Mouse (Mus musculus) embryonic facial prominence, embryonic 12.5 days (tissue): ENCODE data around the gene Olfr1513. TPM values are rescaled to one million over a fixed set of nuclear protein-coding genes. Genes with fewer than 3 reads are reported as not detected.
"Not testable (repeated sequence)": the region's sequence is repeated elsewhere in the genome, so short reads cannot be mapped to it uniquely, and the experiment has no call there.

Experiments
- ATAC-seq: fragments of 200-750 bp; cut with Nextera tagmentation; 2 replicates; pipeline ENCODE4 v1.8.0; 2017; ENCODE audit not compliant: insufficient number of reproducible peaks, insufficient read depth, low FRiP score, low TSS enrichment
- H3K27ac ChIP-seq: fragments of 300-500 bp; sonication (generic); 2 replicates; pipeline ENCODE4 v1.5.1; 2016; ENCODE audit warnings: mild to moderate bottlenecking
- H3K27me3 ChIP-seq: fragments of 300-500 bp; sonication (generic); 2 replicates; pipeline ENCODE4 v1.6.1; 2016; ENCODE audit warnings: mild to moderate bottlenecking, moderate library complexity
- H3K36me3 ChIP-seq: fragments of 300-500 bp; sonication (generic); 2 replicates; pipeline ENCODE4 v1.6.1; 2016; ENCODE audit warnings: mild to moderate bottlenecking
- H3K4me1 ChIP-seq: fragments of 300-500 bp; sonication (generic); 2 replicates; pipeline ENCODE4 v1.6.1; 2016
- H3K4me2 ChIP-seq: fragments of 300-500 bp; sonication (generic); replicated peaks from 2 replicates; pipeline ENCODE4 v1.6.1; 2016; ENCODE audit warnings: mild to moderate bottlenecking, moderate library complexity
- H3K4me3 ChIP-seq: fragments of 300-500 bp; sonication (generic); 2 replicates; pipeline ENCODE4 v1.5.1; 2016; ENCODE audit warnings: mild to moderate bottlenecking
- H3K9ac ChIP-seq: fragments of 300-500 bp; sonication (generic); 2 replicates; pipeline ENCODE4 v1.6.1; 2016; ENCODE audit warnings: mild to moderate bottlenecking, moderate library complexity
- H3K9me3 ChIP-seq: fragments of 300-500 bp; sonication (generic); 2 replicates; pipeline ENCODE4 v1.6.1; 2016; ENCODE audit warnings: mild to moderate bottlenecking, moderate library complexity
- WGBS: fragments of 180-500 bp; shearing (Covaris S2); methylation state at CpG from one replicate; pipeline ENCODE4 v1.1.7; 2016; 5-methylcytosine and 5-hydroxymethylcytosine counted together
- polyA plus RNA-seq: library from polyadenylated mRNA; unstranded; fragments of >200 nt; fragmentation: Nextera tagmentation; extraction: Ambion mirVana; gene quantifications from 2 replicates; pipeline ENCODE4 v1.2.1, GENCODE M21; 2016

Gene Olfr1513
- not detected in 2 replicates for polyA plus RNA-seq

DNA sequence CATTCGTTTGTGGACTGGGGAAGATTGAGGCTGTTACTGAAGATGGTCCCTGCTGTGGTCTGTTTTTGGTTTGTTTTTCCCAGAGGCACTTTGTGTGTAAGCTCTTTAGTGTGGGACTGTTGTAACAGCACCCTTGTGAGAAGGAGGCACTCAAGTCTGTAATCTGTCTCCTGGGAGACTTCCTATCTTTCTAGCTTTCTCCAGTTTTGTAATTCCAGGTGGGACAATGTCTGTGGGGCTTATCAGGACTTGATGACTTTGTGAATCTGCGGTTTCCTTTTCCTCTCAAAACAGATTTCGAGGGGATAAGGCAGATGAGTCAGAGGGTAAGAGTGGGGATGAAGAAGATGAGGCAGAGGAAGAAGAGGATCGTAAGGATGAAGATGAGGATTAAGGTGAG lies at the start of gene Olfr1513:
Gene Olfr1513, minus strand, starts transcription at position 101 of the 400 bp plus-strand sequence.
- H3K27ac ChIP-seq = no peak within 1 kb of the TSS
- no peaks in the 10 kb centered on the region for H3K9me3 ChIP-seq
- 81% methylated on average over 4 of the region's 4 CpGs for WGBS
- no peak within 1 kb of the TSS for H3K9ac ChIP-seq
- no peaks in the 10 kb centered on the region for H3K36me3 ChIP-seq
- no peak within 1 kb of the TSS for H3K4me3 ChIP-seq
- no peaks in the 10 kb centered on the region for H3K4me1 ChIP-seq
- H3K27me3 ChIP-seq = no peaks in the 10 kb centered on the region
- ATAC-seq = no peak
- no peak within 1 kb of the TSS for H3K4me2 ChIP-seq

DNA sequence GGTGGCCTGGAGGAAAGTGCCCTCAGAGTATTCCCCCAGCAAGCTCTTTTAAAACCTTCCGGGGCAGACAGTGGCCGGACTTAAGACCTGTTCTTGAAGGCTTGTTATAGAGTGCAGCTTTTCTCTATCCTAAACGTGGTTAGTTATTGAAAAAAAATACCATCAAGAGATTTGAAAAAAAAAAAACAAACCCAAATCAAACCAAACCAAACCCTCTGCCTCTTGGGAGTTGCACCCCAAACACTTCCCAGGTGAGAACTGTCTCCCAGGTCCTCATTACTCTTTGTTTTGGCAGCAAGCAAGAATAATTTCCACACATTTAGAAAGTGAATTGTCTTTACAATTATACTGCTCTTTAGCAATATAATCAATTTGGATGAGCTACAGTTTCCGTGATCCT lies 41.1 kb upstream of the Olfr1513 start, which contains the start of gene Olfr1511:
Gene Olfr1511, minus strand, starts transcription at position 101 of the 400 bp plus-strand sequence.
- Histone ChIP-seq H3K27ac (no peak within 1 kb of the TSS), H3K4me1 (no peaks in the 10 kb centered on the region), H3K4me3 (no peak within 1 kb of the TSS), H3K4me2 (no peak within 1 kb of the TSS), H3K9ac (no peak within 1 kb of the TSS), H3K36me3 (no peaks in the 10 kb centered on the region), H3K27me3 (no peaks in the 10 kb centered on the region), H3K9me3 (no peaks in the 10 kb centered on the region)
- 77% methylated on average over 4 of the region's 4 CpGs for WGBS
- ATAC-seq = no peak

DNA sequence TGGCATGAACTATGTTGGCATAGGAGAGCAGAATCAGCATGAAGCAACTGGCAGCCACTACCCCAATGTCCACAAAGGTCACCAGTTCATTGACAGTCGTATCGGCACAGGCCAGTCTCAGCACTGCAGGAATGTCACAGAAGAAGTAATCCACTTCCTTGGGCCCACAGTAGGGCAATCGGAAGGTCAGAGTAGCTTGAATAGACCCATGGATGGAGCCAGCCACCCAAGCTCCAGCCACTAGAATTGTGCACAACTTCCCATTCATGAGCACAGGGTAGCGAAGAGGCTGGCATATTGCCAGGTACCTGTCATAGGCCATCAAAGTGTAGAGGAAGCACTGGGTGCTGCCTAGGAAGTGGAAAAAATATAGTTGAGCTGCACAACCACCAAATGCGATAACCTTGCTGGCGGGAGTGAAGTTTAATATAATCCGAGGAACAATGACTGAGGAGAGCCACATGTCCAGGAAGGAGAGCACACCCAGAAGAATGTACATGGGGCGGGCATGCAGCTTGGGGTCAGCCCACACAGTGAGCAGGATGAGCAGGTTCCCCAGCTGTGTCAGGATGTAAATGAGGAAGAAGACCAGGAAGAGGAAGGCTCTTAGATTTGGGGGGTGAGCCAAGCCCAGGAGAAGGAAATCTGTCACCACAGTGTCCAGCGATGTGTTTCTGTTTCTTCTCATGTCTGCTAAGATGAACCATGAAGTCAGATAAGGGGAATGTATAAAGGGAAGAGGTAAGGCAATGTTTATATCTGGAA lies 34.1 kb upstream of the Olfr1513 start:
- H3K27ac ChIP-seq, H3K4me3 ChIP-seq, H3K9me3 ChIP-seq, H3K36me3 ChIP-seq, H3K9ac ChIP-seq, H3K4me1 ChIP-seq, H3K4me2 ChIP-seq, ATAC-seq, H3K27me3 ChIP-seq: not testable (repeated sequence)
- 87% methylated on average over 9 of the region's 9 CpGs for WGBS

DNA sequence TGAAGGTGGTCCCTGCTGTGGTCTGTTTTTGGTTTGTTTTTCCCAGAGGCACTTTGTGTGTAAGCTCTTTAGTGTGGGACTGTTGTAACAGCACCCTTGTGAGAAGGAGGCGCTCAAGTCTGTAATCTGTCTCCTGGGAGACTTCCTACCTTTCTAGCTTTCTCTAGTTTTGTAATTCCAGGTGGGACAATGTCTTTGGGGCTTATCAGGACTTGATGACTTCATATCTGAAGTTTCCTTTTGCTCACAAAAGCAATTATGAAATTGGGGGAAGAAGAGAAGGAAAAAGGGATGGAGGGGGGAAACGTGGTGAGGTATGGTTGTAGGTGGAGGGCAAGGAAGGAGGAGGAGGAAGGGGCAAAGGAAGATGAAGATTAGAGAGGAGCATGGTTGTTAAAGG lies 22.9 kb upstream of the Olfr1513 start, which contains the start of gene Olfr1512:
Gene Olfr1512, minus strand, starts transcription at position 101 of the 400 bp plus-strand sequence.
- H3K4me1 ChIP-seq = no peaks in the 10 kb centered on the region
- no peaks in the 10 kb centered on the region for H3K36me3 ChIP-seq
- ATAC-seq = no peak
- no peak within 1 kb of the TSS for H3K4me3 ChIP-seq
- no peaks in the 10 kb centered on the region for H3K27me3 ChIP-seq
- no peaks in the 10 kb centered on the region for H3K9me3 ChIP-seq
- H3K27ac ChIP-seq = no peak within 1 kb of the TSS
- H3K9ac ChIP-seq = no peak within 1 kb of the TSS
- WGBS = 72% methylated on average over 2 of the region's 2 CpGs
- H3K4me2 ChIP-seq = no peak within 1 kb of the TSS

DNA sequence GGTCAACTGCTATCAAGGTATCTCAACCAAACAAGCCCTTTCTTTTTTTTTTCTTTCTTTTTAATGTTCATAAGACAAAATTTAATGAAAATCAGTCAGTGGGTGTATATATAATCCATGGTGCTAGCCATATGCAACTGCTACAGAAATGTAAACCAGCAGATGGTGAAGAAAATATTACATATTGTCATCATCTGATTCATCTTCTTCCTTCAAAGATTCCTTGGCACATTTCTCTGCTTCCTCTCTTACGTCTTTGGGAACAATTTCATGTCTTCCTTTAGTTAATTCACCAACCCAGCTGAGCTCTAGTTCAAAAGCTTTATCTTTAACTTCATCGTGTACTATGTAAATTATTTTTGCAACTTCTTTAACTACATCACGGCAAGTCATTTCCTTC lies 12.5 kb upstream of the Olfr1513 start:
- Histone ChIP-seq H3K4me3 (no peak overlapping the region), H3K27ac (no peak overlapping the region), H3K4me2 (no peak overlapping the region), H3K9ac (no peak overlapping the region), H3K36me3 (no peaks in the 10 kb centered on the region), H3K9me3 (no peaks in the 10 kb centered on the region), H3K27me3 (no peaks in the 10 kb centered on the region), H3K4me1 (no peaks in the 10 kb centered on the region)
- 85% methylated on average over 3 of the region's 3 CpGs for WGBS
- ATAC-seq = no peak

DNA sequence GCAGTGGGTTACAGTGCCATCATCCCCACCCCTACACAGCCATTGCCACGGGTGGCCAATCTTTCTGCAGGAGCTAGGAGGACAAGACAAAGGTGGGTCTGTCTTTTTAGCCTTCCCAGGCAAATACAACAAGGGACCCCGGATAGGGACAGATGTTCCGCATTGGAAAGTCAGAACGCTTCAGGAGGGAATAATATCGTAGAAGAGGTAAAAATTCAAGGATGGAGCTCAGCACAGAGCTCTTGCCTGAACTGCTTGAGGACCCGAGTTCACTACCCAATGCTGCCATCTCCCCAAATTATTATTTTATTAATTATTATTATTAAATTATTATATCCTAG lies 16.7 kb downstream of the Olfr1513 start:
- Histone ChIP-seq H3K27ac (no peak overlapping the region), H3K4me1 (no peaks in the 10 kb centered on the region), H3K9me3 (peaks cover 4% of the 10 kb centered on the region; the same call in 1 of the 2 replicates), H3K4me2 (no peak overlapping the region), H3K27me3 (0 out of 2 replicates have a peak, but pooled peaks cover 4% of the 10 kb centered on the region), H3K36me3 (no peaks in the 10 kb centered on the region), H3K4me3 (no peak overlapping the region), H3K9ac (no peak overlapping the region)
- 65% methylated on average over 6 of the region's 6 CpGs for WGBS
- no peak for ATAC-seq

DNA sequence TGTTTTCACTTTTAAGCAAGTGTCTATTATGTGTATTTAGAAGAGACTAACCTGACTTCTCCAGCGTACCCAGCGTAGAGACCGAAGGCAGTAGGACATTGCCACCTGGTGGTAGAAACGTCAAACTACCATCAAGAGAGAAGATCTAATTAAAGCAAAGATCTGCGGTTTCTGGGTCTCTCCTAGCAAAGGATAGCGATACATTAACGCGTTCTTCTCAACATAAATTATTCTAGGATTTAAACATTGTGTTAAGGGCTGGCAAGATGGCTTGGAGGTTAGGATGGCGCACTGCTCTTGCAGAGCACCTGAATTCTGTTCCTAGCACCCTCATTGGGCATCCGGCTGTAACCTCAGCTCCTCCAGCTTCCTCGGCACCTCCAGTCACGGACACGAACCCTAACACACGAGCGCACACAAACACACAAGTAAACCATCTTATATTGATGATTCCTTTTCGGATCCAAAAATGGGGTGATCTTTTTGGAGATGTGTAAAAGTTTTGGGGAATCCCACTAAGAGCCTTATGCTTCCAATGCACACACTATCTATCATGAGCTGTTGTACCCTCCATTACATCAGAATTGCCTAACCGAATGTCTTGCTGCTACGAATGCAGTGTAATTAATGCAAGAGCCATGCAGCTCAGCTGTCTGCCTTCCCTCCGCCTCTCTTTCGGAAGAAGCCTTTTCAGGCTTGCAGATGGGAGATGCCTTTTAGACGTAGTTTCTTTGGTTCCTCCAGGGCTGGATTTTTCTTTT lies 17.3 kb downstream of the Olfr1513 start:
- Histone ChIP-seq H3K4me3 (no peak overlapping the region), H3K27me3 (0 out of 2 replicates have a peak, but pooled peaks cover 4% of the 10 kb centered on the region), H3K9ac (0 out of 2 replicates have a peak overlapping the region, but pooled peaks have one; percentile 34), H3K36me3 (no peaks in the 10 kb centered on the region), H3K4me1 (no peaks in the 10 kb centered on the region), H3K27ac (no peak overlapping the region), H3K9me3 (no peaks in the 10 kb centered on the region), H3K4me2 (peak overlapping the region; percentile 39)
- no peak for ATAC-seq
- WGBS = 31% methylated on average over 21 of the region's 21 CpGs

DNA sequence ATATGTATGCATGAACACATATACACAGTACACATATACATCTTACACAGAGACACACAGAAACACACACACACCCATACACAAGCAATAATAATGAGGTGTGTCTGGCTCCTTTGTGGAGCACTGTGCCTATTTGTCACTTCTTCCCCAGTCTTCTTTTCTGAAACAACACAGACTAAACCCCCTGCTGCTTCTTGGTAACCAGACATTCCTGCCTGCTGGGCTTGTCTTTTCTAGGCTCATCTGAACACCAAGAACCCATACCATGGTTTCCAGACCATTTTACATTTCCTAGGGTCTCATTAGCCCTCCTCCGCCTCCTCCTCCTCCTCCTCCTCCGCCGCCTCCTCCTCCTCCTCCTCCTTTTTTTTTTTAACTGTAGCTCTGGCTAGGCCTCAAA lies 24.0 kb downstream of the Olfr1513 start:
- H3K9me3 ChIP-seq = no peaks in the 10 kb centered on the region
- H3K4me1 ChIP-seq = no peaks in the 10 kb centered on the region
- H3K9ac ChIP-seq = no peak overlapping the region
- H3K27me3 ChIP-seq = peaks cover 16% of the 10 kb centered on the region; the same call in 1 of the 2 replicates
- WGBS = 80% methylated on average over 1 of the region's 3 CpGs
- H3K4me3 ChIP-seq = no peak overlapping the region
- H3K36me3 ChIP-seq = no peaks in the 10 kb centered on the region
- H3K4me2 ChIP-seq = no peak overlapping the region
- H3K27ac ChIP-seq = no peak overlapping the region
- no peak for ATAC-seq

DNA sequence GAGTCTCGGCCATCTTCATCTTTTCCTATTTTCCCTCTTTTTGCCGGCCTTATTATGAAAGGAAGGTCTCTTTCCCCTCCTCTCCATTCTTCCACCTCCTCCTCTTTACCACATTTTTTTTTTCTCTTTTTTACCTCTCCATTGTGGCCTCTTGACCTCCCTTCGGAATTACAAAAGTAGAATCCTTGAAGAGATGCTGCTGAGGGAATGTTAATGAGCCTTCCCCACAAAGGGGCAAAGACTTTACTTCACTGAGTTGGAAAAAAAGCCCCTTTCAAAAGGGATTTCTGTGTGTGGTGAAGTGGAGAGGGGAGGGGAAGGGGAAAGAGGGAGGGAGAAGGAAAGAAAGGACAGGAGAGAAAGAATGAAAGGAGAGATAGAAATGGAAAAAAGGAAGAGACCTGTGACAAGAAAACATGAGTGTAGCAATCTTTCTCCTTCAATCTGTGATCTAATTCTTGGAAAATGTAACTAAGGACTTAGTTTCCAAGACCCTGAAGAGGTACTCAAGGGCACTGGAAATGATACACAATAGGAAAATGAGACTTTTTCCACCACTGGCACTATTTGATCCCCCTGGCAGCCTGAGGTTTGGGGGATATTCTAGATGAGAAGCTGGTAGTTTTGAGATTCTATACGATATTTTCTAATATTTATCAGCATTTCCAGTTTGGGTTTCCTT lies 25.0 kb downstream of the Olfr1513 start:
- H3K27me3 ChIP-seq = peaks cover 16% of the 10 kb centered on the region
- no peak overlapping the region for H3K4me3 ChIP-seq
- H3K4me2 ChIP-seq = no peak overlapping the region
- no peaks in the 10 kb centered on the region for H3K36me3 ChIP-seq
- no peak overlapping the region for H3K9ac ChIP-seq
- no peaks in the 10 kb centered on the region for H3K9me3 ChIP-seq
- peaks cover under 1% of the 10 kb centered on the region; the same call in 1 of the 2 replicates for H3K4me1 ChIP-seq
- WGBS = 8% methylated on average over 4 of the region's 4 CpGs
- H3K27ac ChIP-seq = no peak overlapping the region
- no peak for ATAC-seq

DNA sequence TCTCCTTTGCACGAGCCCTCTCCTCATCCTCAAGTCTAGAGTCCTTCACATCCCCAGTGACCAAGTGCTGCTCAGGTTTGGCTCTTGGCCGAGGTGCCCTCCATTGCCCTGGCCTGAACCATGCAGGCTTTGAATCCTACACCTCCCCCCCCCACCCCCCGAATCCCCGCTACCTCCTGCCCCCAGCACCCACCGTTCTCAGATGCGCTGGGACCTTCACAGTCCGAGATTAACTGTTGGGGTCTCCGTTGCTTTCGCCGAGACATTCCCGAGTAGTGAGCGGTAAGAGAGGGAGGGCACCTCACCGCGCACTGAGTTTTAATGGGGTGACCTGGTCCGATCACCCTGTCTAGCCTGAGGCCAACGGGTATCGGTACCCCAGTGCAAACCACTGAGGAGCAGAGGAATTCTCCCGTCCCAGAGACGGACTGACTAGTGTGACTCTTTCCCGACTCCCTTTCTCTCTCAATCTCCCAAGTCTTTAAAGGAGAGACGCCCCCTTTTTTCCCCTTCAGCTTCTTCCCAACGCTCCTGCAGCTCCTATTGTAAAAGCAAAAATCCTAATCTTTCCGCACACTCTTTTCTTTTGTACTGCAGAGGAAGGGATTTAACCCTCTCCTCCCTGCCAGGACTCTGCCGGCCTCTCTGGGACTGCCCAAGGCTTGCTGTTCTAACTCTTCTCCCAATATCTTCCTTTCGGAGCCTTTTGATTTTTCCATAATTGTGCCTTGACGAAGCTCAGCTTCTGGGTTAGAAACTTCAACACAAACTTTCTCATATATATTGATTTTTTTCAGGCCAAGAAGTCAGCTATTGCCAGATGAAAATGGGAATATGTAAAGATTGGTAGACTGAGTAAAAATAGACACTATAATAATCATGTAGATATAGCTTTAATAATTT lies 28.0 kb downstream of the Olfr1513 start, which contains the start of gene Sall2:
Gene Sall2, minus strand, starts transcription at position 853 of the 903 bp plus-strand sequence.
- peak within 1 kb of the TSS; percentile 66 for H3K27ac ChIP-seq
- H3K4me1 ChIP-seq = peaks cover 5% of the 10 kb centered on the region
- H3K9me3 ChIP-seq = no peaks in the 10 kb centered on the region
- peak; percentile 57; the same call in 1 of the 2 replicates for ATAC-seq
- H3K9ac ChIP-seq = peak within 1 kb of the TSS; percentile 56
- no peaks in the 10 kb centered on the region for H3K36me3 ChIP-seq
- peaks cover 20% of the 10 kb centered on the region for H3K27me3 ChIP-seq
- peak within 1 kb of the TSS; percentile 57 for H3K4me3 ChIP-seq
- under 1% methylated on average over 26 of the region's 26 CpGs for WGBS
- peak within 1 kb of the TSS; percentile 82 for H3K4me2 ChIP-seq
